Mouse (Mus musculus): ENCODE data around the gene Apom. TPM values are rescaled to one million over a fixed set of nuclear protein-coding genes. Genes with fewer than 3 reads are reported as not detected.

Apom gene
- total RNA-seq, 2 experiments from 2014 or later = not detected

DNA sequence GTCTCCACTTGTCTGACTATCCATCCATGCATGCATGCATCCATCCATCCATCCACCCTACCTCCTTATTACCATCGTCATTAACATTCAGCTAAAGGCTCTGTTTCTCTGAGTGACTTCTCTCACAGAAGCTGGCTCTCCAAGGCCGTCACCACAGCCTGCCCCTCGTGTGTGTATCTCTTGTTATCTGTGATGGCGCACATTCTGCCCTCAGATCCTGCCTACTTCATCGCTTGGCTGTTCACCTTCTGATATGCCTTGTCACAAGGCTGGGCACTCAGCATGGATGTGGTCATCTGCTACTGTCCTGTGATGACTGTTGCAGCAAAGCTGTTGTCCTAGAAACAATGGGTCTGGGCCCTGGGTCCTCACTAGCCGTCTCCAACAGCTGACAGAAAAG is 27.1 kb downstream of the Apom start:
- DNase-seq = no peak
- intact Hi-C loops (cut with DNase I) = loop anchor here (1.0 kb wide), 1 partner anchor 83 kb away; no protein-coding TSS in a partner anchor

DNA sequence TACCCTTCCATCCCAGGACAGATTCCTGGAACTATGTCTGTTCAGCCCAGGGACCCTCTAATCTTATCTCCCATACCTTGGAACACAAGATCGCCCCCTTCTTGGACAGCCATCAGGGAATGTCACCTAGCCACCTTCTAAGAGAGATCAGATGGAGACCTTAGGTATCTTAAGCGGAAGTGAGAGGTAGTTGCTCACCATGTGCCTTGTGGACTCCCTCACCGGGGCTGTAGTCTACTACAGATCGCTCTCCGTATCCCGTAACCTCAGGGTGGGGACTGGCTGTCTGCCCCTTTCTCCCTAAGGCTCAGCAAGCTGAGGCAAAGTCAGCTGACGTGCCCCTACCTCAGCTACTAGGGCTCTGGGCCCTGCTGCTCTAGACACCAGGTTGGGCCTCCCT is 27.8 kb downstream of the Apom start:
- intact Hi-C loops (cut with DNase I) = no loop called here

DNA sequence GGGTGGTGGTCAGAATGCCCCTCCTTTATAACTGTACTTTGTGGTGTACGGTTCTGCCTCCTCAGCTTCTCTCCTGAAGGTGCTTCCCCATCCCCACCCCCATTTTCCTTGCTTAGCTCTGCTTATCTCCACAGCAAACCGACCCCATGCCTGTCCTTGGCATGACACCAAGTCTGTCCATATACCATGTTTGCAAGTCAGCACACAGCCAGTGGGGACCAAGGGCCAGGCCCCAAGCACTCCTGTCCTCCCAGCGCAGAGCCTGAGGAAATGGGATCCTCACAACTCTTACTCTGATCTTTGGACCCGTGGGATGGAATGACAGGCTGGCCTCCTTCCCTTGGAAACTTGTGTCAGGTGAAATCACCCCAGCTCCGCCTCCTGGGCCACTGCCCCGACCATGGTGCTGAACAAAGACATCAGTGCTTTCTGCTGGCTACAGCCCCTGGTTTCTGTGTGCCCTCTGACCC is 28.6 kb downstream of the Apom start:
- DNase-seq = no peak
- intact Hi-C loops (cut with DNase I) = no loop called here

More for the DNA sequence above, 27.8 kb downstream of the Apom start:
- DNase-seq = no peak

DNA sequence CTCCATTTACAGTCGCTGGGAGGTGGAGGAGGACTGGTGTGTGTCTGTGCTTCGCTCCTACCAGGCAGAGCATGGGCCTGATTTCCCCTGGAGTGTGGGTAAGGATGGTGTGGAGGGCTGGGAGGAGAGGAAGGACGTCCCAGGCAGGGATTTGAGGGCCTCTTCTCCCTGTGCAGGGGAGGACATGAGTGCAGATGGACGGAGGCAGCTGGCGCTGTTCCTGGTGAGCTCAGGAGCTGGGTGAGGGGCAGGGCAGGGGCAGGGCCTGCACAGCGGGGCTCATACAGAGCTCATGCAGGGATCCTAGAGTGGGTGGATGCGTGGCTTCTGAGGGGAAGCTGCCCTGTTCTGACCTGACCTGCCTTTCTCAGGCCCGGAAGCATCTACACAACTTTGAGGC is 29.6 kb downstream of the Apom start:
- DNase-seq = no peak
- intact Hi-C loops (cut with DNase I) = no loop called here

DNA sequence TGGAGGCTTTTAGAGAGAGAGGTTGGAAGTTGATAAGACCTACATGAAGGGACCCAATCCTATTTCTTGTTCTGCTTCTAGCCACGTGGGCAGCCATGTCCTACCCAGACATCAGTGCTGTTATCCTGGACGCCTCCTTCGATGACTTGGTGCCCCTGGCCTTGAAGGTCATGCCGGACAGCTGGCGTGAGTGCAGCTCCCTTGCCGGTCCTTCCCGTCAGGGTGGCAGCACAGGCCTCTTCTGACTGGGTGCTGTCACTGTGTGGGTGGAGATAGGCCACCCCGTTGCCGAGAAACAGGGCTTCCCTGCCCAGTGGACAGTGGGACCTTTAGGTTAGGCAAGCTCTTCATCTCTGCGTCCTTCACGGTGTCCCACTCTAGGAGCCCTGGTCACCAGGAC is 30.7 kb downstream of the Apom start:
- intact Hi-C loops (cut with DNase I) = no loop called here
- no peak for DNase-seq

DNA sequence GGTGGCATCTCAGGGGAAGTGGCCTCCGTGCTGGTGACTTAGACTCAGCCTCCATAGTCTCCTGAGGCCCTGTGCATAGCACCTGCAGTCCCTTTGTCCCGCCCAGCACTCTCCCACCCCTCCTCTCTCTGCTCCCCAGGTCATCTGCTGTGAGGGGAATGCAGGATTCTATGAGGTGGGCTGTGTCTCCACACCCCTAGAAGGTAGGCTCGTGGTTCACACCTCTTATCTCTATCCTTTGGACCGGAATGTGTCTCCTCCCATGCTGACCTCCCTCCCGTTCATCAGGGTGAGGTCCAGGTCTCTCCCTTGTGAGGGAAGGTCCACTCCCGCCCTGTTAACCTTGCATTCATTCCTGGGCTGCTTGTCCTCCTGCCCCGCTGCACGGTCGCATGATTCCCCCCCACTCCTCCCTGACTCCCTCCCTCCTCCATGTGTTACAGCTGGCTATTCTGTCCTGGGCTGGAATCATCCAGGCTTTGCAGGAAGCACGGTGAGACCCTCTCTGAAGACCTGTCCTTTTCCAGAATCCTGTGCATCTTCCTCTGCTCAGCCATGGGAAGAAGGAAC is 31.6 kb downstream of the Apom start:
- no peak for DNase-seq
- intact Hi-C loops (cut with DNase I) = no loop called here

DNA sequence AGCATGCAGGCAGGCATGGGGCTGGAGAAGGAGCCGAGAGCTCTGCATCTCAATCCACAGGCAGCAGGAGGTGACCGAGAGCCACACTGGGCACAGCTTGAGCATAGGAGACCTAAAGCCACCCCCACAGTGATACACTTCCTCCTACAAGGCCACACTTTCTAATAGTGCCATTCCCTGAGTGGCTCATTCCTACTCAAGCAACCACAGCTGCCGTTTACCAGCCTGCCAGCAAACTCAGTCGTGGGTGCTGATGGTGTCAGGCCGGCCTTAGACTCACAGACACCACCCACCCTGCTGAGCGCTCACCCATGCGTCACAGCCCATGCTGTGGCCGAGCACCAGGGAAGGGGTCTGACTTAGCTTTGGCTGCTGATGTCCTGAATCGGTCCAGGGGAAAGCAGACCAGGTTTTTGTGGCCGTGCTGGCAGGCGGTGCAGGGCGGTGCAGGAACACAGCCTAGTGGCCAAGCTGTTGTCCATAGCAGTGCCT is 34.6 kb downstream of the Apom start:
- no peak for DNase-seq
- intact Hi-C loops (cut with DNase I) = no loop called here

DNA sequence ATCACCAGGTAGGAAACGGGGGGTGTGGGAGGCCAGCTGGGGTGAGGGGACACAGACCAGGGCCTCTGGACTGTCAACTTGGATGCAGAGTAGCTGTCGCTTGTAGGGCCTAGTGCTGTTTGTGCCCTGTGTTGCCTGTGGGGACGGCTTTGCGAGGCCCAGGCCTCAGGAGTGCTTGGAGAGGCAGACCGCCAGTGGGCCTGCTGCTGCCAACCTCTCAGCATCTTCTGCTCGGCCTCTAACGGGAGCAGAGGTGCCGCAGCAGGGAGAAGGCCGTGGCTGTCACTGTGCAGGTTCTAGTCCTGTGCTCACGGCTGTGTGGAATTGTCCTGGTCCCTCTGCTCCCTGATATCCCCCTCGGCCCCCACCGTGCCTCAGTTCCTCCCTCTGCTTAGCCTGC is 35.3 kb downstream of the Apom start:
- DNase-seq = no peak
- intact Hi-C loops (cut with DNase I) = no loop called here

DNA sequence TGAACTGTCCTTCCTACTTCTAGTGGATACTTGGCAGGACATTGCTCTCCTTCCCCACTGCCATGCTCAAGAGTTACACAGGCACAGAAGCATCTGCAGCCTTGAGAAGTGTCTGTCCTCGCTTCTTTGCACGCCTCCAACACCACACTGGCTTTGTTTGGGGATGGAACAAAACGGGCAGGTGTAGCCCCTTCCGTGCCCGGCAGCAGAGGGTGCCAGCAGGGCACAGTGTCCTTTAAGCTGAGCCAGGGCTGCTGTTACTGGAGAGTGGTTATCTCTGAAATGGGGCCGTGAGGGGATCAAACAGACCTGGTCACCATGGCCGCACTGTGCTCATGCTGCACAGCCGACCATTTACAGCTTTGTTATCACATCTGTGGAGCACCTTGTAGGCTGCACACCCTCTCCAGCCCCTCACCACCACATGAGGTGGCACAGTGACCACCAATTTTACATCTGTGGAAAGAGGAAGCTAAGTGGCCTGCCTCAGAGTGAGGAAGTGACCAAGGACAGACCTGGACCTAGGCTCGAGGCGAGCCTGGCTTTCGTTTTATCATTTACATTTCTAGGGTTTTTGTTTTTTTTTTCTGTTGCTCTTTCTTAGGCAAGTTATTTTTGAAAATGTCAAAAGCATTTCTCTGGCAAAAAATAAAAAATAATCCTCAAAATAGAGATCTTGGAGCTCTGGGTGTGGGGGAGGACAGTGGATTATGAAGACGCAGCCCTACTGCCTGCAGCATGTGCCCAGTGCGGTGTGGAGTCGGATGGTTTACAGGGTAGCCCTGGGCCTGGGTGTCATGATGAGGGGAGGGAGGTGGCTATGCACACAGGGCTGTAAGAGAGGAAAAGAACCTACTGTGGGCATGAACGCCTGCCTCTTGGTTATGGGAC is 37.1 kb downstream of the Apom start:
- no peak for DNase-seq
- intact Hi-C loops (cut with DNase I) = no loop called here

DNA sequence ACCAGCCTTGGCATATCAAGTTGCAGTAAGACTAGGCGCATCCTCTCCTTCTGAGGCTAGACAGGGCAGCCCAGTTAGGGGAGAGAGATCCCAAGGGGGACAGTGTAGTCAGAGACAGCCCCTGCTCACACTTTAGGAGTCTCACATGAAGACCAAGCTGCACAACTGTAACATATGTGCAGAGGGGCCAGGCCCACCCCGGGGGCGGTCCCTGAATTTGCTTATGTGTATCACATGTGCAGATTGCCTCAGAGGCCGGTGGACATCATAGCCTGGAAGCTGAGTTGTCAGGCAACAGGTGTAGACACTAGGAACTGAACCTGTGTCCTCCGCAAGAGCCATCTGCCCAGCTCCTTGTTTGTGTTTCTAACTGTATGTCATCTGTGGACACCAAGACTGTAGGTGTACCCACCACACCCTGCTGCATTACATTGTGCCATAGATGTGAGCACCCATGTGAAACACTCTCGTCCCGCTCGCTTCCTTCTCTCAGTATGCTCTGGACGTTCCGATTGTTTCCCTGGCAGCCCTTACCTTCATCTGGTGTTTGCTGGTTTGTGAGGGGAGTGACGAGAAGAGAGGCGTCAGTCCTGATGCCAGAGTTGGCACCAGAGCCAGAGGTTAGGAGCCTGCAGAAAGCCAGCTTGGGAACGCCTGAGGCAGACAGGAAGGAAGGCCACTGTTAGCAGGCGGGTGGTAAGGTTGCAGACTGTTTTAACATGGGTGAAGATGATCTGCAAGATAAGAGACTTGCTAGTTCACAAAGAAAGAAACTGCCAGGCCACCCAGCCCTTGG is 39.2 kb downstream of the Apom start:
- intact Hi-C loops (cut with DNase I) = no loop called here
- DNase-seq = peak in 1 of 2 experiments; percentile 12

DNA sequence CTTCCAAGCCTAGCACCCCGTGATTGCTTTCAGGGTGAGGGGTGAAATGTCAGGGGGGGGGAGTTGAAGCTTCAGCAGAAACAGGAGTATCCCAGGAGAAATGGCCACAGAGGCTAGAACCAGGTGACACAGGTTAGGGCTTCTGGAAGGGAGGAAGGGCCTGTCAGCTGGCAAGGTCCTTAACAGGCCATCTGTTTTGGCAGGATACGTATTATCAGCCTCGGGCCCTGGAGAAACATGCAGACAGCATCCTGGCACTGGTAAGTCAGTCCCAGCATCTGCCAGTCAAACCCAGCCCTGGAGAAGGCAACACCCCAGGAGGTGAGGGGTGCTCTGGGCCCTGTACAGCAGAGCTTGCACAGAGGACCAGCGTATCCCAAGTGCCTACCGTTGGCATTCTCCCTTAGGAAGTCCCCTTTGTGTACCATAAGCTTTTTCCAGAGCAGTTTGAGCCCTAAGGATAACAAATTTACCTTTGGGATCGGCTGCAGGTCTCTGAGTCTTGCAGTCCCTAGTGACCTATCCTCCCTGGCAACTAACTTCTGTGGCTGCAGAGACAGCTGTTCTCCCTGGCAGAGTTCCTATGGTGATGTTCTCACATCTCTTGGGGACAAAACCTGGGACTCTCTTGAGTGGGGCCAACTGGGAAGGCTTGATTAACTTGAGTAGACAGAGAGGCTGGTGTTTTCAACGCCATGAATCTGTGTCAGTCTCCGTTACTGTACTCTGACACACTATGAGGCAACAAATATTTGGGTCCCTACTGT is 41.5 kb downstream of the Apom start:
- intact Hi-C loops (cut with DNase I) = no loop called here
- peak; percentile 22 to 37 for DNase-seq

DNA sequence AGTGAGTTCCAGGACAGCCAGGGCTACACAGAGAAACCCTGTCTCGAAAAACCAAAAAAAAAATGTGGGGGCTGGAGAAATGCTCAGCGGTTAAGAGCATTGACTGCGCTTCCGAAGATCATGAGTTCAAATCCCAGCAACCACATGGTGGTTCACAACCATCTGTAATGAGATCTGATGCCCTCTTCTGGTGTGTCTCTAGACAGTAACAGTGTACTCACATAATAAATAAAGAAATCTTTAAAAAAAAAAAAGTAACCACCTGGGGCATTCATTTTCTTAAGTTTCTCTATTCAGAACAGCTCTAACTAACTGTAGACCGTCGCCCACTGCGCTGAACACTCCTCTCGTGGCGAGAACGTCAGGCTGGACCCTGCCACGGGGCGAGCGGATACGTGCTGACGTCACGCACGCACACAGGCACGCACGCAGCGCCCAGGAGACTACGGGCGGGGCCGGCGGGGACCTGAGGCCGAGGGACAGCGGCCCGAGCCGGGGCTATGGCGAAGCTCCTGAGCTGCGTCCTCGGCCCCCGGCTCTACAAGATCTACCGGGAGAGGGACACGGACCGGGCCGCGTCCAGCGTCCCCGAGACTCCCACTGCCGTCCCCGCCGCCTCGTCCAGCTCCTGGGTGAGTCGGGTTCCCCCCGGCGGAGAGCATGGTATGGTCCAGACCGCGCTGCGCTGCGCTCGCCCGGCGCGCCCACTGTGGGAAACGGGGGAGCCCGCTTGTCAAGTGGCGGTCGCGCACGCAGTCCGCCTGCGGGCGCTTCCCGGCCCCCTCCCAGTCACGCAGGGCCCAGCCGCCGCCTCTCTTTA is 42.8 kb downstream of the Apom start, which contains the start of gene Abhd16a:
Gene Abhd16a (plus strand): TSS at position 439 of the 820 bp plus-strand sequence.
- DNase-seq = peak; percentile 91 to 94
- intact Hi-C loops (cut with DNase I) = loop anchor here (5.0 kb wide), 1 partner anchor 67 kb away; no protein-coding TSS in a partner anchor

DNA sequence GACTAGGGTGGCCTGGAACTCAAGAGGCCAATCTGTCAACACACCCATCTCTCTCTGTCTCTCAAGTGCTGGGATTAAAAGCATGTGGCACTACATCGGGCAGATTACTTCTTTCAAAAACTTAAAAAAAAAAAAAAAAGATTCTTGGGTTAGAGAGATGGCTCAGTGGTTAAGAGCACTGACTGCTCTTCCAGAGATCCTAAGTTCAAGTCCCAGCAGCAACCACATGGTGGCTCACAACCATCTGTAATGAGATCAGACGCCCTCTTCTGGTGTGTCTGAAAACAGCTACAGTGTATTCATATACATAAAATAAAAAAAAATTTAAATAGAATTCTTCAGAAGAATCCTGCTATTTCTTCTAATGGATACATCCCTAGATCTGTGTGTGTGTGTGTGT is 43.7 kb downstream of the Apom start:
- DNase-seq = no peak
- intact Hi-C loops (cut with DNase I) = loop anchor here (5.0 kb wide), 1 partner anchor 66 kb away; no protein-coding TSS in a partner anchor

DNA sequence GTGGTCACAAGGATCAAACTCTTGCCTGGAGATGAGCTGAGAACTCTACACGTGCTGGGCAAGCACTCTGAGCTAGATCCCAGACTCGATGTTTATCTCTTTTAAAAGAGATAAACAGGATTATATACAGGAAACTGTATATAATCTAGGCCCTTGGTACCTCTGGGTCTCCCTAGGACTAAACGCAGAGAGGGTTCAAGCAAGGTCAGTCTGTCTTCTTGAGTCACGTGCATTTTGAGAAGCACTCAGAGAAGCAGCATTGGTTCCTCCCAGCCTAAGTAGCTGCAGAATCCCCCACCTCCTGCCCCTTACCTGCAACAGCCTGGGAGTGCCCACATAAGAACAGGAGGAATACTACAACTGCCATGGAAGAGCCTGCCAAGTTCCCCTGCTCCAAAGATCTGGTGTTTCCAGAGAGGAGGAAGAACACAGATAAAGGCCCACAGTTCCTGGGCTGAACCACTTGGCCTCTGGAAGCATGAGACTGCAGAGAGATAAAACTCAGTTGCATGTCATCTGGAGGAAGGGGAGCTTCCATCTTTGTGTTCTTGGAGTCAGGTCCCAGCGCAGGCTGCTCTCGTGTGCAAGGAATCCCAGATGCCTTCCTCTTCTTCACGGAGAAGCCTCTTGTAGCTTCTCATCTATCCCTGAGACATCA is 46.5 kb downstream of the Apom start, which contains the start of gene Ly6g6f:
Gene Ly6g6f (minus strand): TSS at position 403 of the 658 bp plus-strand sequence.
- intact Hi-C loops (cut with DNase I) = loop anchor here (5.0 kb wide), 1 partner anchor 63 kb away; no protein-coding TSS in a partner anchor
- DNase-seq = no peak

DNA sequence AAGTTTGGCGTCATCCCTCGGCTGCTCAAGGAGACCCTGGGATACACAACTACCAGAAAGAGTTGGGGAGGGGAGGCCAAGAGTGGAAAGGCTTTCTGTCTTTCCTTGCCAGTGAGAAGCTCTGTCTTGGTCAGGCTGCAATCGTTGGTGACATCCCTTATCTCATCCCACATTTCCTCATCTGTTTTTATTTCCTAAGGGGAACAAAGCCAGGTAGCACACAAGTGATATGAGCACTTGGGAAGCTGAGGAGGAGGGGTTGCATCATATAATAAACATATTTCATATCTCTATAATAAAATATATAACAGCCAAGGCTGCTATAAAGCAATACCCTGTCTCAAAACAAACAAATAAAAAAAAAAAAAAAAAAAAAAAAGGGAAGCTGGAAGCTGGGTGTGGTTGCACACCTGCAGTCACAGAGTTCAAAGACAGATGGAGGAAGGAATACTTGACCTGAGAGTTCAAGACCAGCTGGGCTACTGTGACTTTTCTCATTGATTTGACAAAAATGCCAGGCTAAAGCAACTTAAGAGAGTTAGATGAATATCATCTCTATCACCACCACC is 47.8 kb downstream of the Apom start:
- DNase-seq = no peak
- intact Hi-C loops (cut with DNase I) = no loop called here

DNA sequence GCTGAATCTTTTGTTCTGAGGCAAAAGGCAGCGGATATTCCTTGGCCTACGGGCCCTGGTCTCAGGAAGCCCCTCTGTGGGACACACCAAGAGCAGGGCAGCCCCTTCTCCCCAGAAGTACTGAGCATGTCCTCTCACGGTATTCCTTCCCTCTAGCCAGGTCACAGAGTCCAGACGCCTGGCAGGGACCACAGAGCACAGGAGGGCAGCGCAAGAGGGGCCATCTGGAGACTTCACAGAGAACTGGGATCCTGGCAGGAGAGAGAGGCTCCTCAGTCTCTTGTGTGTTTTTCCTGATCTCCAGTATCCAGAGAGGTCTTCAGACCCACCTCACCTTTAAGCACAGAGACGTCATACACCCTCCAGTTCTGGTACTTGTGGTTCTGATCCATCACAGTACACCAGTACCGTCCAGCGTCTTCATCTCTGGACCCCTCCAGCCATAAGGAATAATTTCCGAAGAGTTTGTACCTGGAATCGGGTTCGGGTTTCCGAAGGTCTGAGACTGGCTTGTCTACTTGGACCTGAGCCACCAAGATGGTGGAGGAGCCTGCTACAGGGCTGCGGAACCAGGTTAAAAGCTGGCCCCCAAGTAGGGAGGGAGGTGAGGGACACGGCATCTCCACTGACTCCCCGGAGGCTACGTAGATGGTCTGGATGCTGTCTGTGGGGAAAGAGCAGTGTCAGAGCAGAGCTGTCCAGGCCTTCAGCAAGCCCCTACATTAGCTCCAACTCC is 48.8 kb downstream of the Apom start:
- DNase-seq = no peak
- intact Hi-C loops (cut with DNase I) = no loop called here

DNA sequence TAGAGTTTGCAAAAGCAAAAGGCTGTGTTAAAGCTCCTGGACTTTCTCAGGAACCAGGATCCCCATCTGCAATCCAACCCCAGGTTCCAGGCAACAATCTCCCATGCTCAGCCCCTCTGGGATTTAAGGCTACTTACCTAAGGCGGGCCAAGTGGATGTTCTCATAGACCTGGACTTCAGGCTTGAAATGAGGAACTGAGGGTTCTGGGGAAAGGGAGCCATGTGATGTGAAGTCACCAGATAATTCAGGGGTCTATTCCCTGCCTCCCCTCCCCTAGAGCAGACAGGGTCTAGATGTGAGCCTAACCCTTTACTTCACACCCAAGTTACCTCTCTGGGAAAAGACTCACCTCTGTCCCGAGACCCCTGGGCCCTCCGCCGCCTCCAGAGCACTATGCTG is 51.1 kb downstream of the Apom start:
- intact Hi-C loops (cut with DNase I) = no loop called here
- DNase-seq = no peak
